Mouse (Mus musculus) WW6 (cell line): ENCODE measurements around the gene Angptl7.
A peak's percentile ranks its signal among the peaks of the same experiment; 100 is the strongest.

Experiments
- DNase-seq: peaks from one replicate; pipeline ENCODE4 v3.0.0-alpha.2; 2013; ENCODE audit warnings: low read depth, low spot score

Angptl7 gene

DNA sequence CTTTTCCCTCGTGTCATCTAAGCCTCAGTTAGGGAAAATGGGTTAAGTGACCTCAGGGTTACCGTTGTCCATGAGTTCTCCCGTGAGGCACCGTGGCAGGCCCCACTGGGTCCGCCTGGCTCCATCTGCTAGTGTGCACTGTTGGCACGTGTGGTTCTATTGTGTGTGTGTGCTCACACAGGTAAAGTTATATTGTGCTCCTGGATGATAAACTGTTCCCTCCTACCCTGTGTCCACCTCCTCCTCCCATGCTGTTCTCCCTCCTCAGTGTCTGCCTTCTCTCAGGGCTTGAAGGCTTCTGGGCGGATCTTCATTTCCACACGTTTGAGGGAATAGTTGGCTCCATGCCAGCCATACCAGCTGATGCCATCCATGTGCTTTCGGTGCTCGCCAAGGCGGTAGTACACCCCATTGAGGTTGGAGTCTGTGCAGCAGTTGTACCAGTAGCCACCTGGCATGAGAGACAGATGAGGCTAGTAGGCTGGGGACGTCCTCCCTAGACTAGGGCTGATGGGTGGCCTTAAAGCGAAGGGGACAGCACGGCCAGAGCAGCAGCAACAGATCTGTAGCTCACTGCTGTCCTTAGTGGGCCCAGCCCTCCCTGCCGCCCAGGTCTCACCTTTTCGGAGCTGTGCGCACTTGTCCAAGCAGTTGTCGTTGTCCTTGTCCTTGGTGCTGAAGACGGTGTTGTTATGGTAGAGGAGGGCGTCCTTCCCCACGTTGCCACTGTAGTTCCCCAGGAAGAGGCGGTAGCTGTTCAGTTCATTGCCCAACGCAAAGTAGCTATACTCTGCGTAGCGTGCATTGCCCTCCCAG, 4.2 kb downstream of the Angptl7 start:
- DNase-seq, result peak; percentile 26

DNA sequence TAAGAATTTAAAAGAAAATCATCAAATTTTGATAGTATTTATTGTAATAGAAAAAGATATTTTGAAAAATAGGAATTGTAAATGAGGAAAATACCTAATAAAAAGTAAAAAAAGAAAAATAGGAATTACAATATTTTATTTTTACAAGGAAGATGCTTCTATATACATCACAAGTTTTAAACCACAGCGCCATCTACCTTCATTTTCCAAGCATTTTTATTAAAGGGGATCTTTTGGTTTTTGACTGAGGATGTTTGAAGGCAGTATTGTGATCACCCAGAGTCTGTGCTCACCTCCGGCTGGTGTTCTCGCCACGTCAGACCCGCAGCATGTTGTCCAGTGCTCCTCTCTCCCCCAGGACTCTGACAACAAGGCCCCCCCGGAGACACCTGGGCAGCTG, 5.1 kb downstream of the Angptl7 start:
- no peak for DNase-seq

DNA sequence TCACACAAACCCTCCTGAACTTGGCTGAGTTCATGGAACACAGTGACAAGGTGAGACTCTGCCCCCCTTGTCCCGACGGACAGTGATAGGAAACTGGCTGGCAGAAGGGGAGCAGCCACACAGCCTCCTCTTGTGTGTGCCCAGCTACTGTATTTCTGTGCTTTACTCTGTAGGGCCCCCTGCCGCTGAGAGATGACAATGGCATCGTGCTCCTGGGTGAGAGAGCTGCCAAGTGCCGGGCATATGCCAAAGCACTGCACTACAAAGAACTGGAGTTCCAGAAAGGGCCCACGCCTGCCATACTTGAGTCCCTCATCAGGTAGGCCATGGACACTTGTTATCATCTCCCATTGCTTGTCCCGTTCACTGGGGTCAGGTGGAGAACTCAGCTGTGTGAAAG, 8.8 kb downstream of the Angptl7 start:
- DNase-seq, result no peak

DNA sequence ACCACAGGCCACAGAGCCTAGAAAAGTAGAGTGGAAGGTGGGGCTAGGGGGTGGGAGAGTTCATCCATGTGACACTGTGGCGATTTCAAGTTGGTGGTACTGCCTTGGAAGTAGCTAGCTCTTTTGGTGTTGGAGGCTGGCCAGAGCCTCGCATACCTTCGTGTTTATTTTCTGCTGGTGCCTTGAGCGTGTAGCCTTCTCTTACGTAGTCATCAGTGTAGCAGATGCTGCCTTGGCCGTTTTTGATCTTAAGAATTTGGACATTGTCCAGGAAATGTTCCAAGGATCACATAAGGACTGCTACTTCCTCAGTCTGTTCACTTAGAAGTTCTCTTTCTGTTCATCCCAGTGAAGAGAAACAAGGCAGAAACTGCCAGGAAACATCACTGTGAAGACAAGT, 9.8 kb downstream of the Angptl7 start:
- no peak for DNase-seq

DNA sequence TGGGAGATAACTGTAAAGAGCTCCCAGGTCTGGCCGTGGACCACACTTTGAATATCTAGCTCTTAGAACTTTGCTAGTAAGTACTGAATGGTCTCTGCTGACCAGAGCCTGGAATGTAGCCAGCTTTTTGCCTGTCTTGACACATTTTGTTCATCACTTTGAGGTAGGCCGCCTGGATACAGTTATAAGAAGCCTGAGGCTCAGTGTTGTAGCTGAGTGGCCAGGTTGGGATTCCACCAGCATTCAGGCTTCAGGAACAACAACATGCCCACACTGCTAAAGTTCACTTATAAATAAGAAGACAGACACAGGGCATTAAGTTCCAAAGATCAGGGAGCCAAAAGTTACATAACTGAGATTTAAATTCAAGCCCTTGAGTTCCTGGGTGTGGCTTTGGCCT, 12.4 kb downstream of the Angptl7 start:
- DNase-seq, result no peak

DNA sequence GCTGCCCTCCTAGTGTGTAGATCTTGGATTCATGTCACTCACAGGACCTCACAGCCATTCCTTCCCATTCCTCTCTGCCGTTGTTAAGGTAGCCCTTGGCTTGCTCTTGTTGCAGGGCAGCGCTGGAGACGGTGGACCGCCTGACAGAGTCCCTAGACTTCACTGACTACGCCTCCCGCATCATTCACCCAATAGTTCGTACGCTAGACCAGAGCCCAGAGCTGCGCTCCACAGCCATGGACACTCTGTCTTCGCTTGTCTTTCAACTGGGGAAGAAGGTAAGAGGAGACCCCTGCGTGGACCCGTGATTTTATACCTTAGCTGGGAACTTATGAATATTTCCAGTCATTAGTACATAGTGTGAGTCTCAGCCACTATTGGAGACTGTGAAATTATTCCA, 15.7 kb downstream of the Angptl7 start:
- no peak for DNase-seq

DNA sequence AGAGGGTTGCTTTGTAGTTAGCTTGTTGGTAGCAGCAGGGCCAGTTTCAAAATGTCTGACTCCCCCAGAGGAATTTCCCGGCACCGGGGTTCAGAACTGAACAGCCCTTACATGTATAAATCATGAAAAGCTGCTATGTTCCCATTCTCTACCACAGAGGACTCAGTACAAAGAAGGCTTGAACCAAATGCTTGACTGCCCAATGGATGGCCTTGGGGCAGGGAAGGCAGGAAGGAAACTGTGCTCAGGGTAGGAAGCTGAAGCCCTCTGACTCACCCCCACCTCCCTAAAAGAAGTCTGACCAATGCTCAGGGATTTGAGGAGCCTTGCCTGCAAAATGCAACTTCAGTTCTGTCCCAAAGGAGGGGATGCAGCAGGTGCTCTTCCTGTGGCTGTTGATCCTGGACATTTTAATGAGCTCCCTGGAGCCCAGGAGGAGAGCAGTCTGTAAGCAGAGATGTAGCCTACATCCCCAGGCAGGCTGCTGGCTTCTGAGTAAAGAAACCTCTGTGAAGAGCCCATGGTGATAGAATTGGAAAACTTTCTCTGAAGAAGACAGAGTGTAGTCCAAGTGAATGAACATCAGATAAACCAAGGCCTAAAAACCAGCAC, 18.6 kb downstream of the Angptl7 start:
- DNase-seq, result no peak

DNA sequence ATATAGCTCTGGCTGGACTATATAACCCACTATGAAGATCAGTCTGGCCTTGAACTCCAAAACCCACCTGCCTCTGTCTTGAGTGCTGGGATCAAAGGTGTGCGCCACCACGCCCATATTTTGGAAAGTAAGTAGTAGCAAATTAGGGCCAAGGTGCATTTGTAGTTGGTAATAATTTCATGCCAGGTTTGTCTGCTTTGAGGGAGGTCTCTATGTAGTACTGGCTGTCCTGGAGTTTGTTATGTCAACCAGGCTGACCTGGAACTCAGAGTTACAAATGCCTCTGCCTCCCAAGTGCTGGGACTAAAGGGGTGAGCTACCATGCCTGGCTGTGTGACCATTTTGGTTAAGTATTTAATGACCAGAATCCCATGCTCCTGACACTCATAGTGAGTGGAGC, 20.0 kb downstream of the Angptl7 start:
- no peak for DNase-seq

DNA sequence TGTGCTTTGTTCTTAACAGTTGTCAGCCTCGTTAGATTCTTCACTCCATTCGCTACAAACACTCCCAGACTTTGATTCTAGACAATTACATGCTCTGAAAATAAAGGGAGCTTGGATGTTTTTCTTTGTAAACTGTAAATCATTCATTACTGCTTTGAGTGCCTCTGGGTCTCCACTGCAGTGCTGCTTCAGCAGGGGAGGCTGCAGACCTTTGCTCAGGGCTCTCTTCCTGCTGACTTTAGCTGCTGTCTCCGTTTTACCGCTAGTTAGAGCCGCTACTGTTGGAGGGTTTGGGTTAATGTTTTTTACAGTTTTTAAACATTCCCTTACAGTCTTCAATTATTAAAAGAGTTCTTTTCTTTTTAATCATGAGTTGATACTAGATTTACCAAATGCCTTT, 26.8 kb downstream of the Angptl7 start:
- DNase-seq, result no peak

DNA sequence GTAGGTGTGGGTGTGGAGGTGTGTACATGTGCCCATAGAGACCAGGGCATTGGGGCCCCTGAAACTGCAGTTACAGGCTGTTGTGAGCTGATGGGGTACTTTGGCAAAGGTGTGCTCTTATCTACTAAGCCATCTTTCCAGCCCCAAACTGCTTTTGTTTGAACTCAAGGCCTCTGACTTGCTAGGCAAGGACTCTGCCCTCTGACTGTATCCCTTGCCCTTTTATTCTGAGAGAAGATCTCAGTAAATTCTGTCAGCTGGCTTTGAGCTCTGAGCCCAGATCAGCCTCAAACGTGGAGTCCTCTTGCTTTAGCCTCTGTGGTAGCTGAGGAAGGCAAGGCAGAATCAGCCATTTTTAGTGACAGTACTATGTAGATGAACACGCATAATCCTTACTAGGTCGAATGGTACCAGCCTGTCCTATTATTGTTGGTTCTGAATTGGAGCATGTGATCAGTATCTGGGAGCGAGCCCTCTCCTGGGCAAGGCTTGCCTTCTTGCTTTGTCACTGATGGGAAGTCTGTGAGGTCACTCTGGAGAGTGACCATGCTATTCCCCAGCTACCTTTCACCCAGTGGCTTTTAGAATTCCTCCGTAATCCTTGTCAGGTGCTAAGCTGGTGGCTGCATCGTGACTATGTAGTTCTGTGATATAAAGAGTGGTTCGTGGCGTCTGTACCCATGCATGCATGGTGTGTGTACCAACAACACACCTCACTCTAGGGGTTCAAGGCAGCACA, 27.7 kb downstream of the Angptl7 start:
- no peak for DNase-seq

DNA sequence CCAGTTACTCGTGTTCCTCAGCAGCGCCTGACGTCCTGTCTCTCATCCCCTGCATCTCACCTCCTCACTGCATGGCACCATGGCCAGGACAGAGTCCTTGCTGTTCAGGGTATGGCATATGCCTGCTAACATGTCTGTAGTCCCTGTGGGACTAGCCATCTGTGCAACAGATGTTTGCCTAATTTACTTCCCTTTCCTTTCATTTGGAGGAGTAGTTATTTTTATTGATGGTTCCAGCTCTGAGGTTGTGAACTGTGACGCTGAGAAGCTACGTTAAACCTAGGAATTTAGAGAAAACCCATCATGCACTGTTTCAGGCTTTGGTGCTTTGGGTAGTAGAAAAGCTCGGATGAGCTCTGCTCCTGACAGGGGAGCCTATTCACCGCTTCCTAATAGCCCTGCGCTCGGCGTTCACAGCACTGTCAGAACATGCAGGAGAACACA, 28.9 kb downstream of the Angptl7 start:
- DNase-seq, result no peak

DNA sequence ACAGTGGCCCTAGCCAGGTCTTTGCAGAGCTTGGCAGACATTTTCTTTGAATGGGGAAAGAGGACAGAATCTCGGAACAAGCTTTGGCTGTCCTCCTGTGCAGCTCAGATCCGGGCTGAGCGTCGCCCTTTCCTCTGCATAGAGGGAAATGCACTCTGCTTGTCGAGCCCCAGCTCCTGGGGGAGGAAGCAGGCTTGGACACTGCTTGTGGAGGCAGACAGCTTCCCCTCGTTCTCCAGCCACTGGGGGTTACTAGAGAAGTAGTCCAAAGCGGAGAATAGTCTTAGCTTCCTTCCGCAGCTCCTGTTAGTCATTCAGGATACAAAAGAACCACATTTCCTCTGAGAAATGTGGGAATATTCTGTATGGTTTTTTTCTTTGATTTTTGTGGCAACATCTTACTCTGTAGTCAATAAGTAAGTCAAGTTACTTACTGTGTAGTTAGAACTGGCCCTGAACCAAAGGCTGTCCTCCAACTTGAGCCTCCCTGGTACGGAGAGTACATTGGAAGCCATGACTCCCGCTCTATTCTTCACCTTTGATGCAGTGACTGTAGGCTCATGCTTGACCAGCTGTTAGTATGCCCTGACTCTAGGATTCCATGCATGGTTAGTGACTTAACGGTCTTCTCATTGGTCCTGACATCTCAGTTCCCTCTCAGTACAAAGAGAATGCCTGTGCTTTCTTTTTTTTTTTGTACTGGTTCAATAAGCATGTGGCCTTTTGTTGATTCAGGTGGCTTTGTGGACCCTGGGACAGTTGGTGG, 30.6 kb downstream of the Angptl7 start:
- DNase-seq, result no peak

DNA sequence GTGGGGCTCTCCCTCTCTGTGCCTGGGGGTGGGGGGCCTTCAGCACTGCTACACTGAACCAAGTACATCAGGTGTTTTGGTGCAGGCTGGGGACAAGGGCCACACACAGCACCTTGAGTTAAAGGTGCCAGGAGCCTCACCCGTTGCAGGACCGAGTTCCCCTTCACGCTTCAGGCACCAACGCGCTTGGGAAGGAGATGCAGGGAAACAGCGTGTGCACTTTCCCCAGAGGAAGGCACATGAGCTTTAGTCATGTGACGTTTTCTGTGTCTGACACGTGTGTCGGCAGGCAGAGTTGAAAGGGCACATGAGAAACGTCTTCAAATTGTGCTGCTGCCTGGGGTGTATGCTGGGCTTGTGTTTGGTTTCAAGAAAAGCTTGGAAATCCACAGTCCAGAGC, 31.9 kb downstream of the Angptl7 start:
- no peak for DNase-seq

DNA sequence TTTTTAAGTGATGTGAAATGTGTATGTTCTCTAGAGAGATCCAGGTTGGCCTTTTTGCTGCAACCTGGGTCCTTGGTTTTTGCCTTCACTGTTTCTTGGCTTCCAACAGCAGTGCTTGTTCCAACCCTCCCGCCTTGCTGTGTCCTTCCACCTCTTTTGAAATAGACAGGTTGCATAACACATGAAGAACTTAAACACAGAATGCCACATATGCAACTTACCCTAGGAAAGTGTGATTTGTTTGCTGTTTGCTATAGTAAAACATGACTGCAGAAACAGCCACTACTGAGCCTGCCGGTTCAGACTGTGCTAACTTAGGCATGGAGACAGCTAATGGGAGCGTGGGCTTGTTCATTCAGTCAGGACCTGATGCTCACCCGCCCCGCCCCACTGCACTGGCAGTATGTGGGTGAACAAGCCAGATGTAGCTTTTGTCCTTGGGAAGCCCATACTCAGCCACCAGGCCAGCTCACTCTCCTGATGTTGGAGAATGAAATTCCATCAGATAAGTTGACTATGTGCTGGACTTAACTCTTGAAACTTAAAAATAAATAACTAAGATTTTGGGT, 33.7 kb downstream of the Angptl7 start:
- no peak for DNase-seq

DNA sequence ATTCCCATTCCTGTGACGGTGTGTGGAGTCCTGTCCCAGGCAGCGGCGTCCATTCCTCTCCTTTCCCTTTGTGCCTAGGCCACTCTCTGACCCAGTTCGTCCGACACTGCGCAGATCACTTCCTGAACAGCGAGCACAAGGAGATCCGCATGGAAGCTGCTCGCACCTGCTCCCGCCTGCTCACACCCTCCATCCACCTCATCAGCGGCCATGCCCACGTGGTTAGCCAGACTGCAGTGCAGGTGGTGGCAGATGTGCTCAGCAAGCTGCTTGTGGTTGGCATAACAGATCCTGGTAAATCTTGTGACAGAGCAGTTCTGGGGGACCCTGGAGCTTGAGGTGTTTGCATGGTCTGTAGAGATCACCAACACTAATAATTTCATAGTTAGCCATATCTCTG, 35.4 kb downstream of the Angptl7 start:
- no peak for DNase-seq

DNA sequence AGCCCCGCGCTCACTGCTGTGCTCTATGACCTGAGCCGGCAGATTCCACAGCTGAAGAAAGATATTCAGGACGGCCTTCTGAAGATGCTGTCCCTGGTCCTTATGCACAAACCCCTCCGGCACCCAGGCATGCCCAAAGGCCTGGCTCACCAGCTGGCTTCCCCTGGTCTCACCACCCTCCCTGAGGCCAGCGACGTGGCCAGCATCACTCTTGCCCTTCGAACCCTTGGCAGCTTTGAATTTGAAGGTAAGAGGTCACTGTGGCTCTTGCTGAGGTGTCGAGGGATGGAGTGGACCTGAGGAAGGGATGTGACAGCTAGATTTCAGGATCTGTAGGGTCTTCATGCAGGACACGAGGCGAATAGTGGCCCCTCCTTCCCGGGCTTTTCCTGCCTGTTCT, 36.0 kb downstream of the Angptl7 start:
- DNase-seq, result no peak

DNA sequence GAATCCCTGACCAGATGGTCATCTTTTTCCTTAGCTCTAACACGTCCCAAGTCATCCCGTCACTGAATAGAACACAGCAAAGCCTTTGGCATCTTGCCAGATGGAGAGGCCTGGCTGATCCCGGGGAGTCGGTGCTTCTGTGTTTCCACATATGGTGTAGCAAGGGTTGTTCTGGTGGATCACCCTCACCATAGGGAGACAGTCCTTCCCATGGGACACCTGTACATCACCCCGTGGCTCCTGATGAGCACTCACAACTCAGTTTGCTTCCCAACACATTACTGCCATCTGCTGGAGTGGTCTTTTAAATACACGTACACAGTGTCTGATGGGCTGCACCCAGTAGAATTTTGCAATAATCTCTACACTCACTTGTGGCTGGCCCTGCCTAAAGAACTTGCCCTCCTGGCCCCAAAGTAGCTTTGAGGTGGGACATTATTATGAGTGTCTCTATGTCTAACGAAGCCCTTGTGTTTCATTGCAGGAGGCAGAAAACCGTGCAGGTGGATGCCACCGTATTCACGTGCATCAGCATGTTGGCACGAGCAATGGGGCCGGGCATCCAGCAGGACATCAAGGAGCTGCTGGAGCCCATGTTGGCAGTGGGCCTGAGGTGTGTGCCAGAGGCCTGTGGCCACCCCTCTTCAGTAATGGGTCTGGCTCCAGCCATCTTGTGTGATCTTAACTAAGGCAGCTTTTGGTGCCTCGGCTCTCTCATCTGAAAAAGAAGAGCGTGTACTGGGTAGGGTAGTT, 36.9 kb downstream of the Angptl7 start:
- DNase-seq, result no peak

DNA sequence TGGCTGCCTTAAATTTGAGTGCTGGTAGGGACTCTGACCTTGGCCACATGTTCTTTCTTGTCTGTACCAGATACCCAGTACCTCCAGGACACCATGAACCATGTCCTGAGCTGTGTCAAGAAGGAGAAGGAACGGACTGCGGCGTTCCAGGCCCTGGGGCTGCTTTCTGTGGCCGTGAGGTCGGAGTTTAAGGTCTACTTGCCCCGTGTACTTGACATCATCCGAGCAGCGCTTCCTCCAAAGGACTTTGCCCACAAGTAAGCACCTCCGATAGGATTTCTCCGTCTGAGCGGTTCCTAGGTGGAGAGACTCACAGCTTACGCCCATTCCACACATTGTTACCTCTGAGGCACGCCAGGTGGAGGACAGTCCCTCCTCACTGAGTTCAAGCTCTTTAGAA, 37.5 kb downstream of the Angptl7 start:
- no peak for DNase-seq

DNA sequence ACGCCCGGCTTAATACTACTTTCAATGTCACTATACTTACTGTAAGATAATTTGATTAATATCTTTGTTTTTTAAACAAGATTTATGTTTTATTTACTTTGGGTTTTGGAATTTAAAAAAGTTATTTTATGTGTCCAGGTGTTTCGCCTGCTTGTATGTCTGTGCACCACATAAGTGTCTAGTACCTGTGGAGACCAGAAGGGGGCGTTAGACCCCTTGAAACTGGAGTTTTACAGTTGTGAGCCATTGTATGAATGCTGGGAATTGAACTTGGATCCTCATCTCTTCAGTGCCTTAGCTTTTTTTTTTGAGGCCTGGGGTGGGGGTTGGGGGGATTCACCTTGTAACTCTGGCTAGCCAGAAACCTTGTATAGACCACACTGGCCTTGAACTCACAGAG, 38.5 kb downstream of the Angptl7 start:
- DNase-seq, result no peak

DNA sequence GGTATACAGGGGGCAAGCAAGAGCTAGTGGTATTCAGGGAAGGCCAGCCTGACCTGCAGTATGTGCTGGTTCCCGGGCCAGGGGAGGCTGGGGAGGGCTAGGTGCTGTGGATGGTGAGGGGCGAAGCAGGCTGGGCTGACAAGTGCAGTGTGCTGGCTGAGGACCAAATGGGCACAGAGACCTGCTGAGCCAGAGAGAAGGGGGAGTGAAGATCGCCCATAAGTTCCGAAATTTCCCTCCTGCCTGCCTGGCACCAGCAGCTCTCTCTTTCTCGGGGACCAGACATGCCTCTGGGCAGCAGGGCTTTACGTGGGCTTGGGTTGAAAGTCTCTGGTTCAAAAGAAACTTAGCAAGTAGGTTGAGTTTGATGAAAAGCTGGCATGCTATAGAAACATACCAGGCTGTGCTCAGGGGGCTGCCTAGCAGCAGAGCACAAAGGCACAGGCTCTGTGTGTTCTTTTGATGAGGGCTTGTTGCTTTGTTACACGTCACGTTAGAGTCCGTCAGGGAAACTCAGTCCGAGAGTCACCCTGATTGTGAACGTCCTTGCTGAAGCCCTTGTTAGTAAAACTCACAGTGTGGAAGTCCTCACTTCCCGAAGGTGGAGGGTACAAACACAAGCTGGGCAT, 39.5 kb downstream of the Angptl7 start:
- no peak for DNase-seq
